Mouse (Mus musculus) neural tube, embryonic 15.5 days (tissue): ENCODE measurements around the gene Mlxipl. TPM values are rescaled to one million over a fixed set of nuclear protein-coding genes. Genes with fewer than 3 reads are reported as not detected.

ENCODE experiments used
- ATAC-seq: fragments of 200-750 bp; cut with Nextera tagmentation; 2 replicates; pipeline ENCODE4 v1.8.0; 2017; ENCODE audit warnings: mild to moderate bottlenecking, moderate TSS enrichment, moderate library complexity; ENCODE audit not compliant: low FRiP score
- H3K27ac ChIP-seq: fragments of 300-500 bp; sonication (generic); replicated peaks from 2 replicates; pipeline ENCODE4 v1.5.1; 2015; ENCODE audit warnings: mild to moderate bottlenecking, inconsistent platforms
- H3K27me3 ChIP-seq: fragments of 300-500 bp; sonication (generic); replicated peaks from 2 replicates; pipeline ENCODE4 v1.6.1; 2015; ENCODE audit warnings: inconsistent platforms
- H3K36me3 ChIP-seq: fragments of 300-500 bp; sonication (generic); 2 replicates; pipeline ENCODE4 v1.6.1; 2015; ENCODE audit warnings: inconsistent platforms
- H3K4me1 ChIP-seq: fragments of 300-500 bp; sonication (generic); 2 replicates; pipeline ENCODE4 v1.6.1; 2015; ENCODE audit warnings: inconsistent platforms
- H3K4me2 ChIP-seq: fragments of 300-500 bp; sonication (generic); 2 replicates; pipeline ENCODE4 v1.6.1; 2015; ENCODE audit warnings: inconsistent platforms, mild to moderate bottlenecking, moderate library complexity
- H3K4me3 ChIP-seq: fragments of 300-500 bp; sonication (generic); replicated peaks from 2 replicates; pipeline ENCODE4 v1.5.1; 2015; ENCODE audit warnings: mild to moderate bottlenecking, inconsistent platforms
- H3K9ac ChIP-seq: fragments of 300-500 bp; sonication (generic); replicated peaks from 2 replicates; pipeline ENCODE4 v1.6.1; 2015; ENCODE audit warnings: mild to moderate bottlenecking, inconsistent platforms
- H3K9me3 ChIP-seq: fragments of 300-500 bp; sonication (generic); replicated peaks from 2 replicates; pipeline ENCODE4 v1.6.1; 2016; ENCODE audit warnings: inconsistent platforms
- WGBS: fragments of 180-500 bp; shearing (Covaris S2); methylation state at CpG from one replicate; pipeline ENCODE4 v1.1.7; 2015; ENCODE audit warnings: mixed read lengths; 5-methylcytosine and 5-hydroxymethylcytosine counted together
- polyA plus RNA-seq: library from polyadenylated mRNA; unstranded; fragments of >200 nt; fragmentation: Nextera tagmentation; extraction: Ambion mirVana; gene quantifications from 2 replicates; pipeline ENCODE4 v1.2.1, GENCODE M21; 2015

The Mlxipl gene
- polyA plus RNA-seq, 1 experiment from 2014 or later = 0.79 TPM

DNA sequence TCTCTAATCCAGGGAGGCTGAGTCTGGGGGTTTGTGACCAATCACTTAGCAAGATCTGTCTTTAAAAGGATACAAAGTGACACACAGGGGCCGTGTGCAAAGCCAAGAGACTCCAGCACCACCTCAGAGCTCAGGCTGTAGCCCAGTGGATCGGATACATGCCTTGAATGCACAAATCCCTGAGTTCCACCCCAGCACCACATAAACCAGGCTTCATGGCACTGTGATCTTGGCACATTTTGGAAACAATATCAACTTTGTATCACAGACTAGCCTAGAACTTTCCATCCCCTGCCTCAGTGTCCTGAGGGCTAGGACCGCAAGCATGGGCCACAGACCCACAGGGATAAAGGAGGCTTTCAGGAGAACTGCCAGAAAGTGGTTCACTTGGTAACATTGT, 23.7 kb upstream of the Mlxipl start:
- Histone ChIP-seq H3K36me3 (peaks cover 18% of the 10 kb centered on the region), H3K9me3 (no peaks in the 10 kb centered on the region), H3K4me2 (no peak overlapping the region; the same call in 1 of the 2 replicates), H3K27ac (no peak overlapping the region), H3K4me3 (no peak overlapping the region), H3K27me3 (no peaks in the 10 kb centered on the region), H3K4me1 (peaks cover 30% of the 10 kb centered on the region), H3K9ac (no peak overlapping the region)
- 91% methylated on average over 3 of the region's 3 CpGs for WGBS
- ATAC-seq = no peak

DNA sequence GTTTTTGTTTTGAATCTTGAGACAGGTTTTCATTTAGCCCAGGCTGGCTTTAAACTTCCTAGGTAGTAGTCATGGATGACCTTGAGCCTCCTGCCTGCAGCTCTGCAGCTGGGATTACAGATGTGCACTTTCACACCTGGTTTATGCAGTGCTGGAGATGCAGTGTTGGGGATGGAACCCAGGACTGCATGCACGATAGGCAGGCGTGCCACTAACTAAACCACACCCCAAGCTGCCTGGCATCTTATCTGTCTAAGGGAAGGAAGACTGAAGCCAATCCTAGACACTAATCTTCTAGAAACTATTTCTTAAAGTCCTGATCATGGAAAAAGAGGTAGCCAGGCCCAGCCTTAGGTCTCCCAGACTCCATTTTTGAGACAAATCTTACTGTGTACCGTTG, 19.2 kb upstream of the Mlxipl start:
- no peaks in the 10 kb centered on the region for H3K27me3 ChIP-seq
- WGBS = 86% methylated on average over 3 of the region's 3 CpGs
- no peak overlapping the region for H3K4me3 ChIP-seq
- H3K27ac ChIP-seq = no peak overlapping the region
- H3K36me3 ChIP-seq = peaks cover 48% of the 10 kb centered on the region
- H3K9me3 ChIP-seq = no peaks in the 10 kb centered on the region
- H3K4me2 ChIP-seq = no peak overlapping the region
- no peak overlapping the region for H3K9ac ChIP-seq
- H3K4me1 ChIP-seq = peaks cover 25% of the 10 kb centered on the region
- no peak for ATAC-seq

DNA sequence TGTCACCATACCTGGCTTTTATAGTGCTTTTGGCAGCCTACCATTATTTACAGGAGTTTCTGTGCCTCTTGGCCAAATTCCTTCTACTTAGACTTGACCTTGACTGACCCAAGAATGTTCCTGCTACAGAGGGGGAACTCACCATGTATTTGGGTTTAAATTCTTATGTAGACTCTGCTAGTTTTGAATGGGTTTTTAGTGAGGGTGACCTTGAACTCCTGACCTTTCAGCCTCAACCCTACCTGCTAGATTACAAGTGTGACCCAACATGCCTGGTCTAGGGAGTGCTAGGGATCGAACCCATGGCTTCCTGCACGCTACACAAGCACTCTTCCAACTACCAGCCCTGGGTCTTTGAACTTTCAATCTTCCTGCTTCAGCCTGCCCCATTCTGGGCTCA, 17.6 kb upstream of the Mlxipl start:
- WGBS = 95% methylated on average over 2 of the region's 2 CpGs
- peaks cover 50% of the 10 kb centered on the region for H3K36me3 ChIP-seq
- no peak overlapping the region for H3K27ac ChIP-seq
- H3K4me2 ChIP-seq = no peak overlapping the region
- no peak overlapping the region for H3K9ac ChIP-seq
- no peak overlapping the region for H3K4me3 ChIP-seq
- peaks cover 32% of the 10 kb centered on the region for H3K4me1 ChIP-seq
- no peaks in the 10 kb centered on the region for H3K27me3 ChIP-seq
- no peak for ATAC-seq
- no peaks in the 10 kb centered on the region for H3K9me3 ChIP-seq

DNA sequence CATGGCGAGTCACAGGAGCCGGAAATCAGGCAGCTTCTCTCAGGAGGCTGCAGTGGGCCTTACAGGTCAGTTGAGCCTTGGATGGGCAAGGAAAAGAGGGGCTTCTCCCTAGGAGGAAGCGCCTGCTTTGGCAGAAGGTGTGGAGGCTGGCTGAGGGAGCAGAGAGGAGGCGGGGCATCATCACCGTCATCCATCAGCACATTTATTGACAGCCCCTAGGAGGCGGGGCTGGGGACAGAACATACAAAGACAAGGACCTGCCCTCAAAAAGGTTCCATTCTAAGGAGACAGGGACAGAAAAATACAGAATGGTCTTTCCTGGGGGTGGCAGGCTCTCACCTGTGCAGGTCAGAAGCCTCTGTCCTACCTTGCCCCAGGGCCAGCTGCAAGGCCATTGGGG, 17.0 kb upstream of the Mlxipl start:
- no peaks in the 10 kb centered on the region for H3K9me3 ChIP-seq

DNA sequence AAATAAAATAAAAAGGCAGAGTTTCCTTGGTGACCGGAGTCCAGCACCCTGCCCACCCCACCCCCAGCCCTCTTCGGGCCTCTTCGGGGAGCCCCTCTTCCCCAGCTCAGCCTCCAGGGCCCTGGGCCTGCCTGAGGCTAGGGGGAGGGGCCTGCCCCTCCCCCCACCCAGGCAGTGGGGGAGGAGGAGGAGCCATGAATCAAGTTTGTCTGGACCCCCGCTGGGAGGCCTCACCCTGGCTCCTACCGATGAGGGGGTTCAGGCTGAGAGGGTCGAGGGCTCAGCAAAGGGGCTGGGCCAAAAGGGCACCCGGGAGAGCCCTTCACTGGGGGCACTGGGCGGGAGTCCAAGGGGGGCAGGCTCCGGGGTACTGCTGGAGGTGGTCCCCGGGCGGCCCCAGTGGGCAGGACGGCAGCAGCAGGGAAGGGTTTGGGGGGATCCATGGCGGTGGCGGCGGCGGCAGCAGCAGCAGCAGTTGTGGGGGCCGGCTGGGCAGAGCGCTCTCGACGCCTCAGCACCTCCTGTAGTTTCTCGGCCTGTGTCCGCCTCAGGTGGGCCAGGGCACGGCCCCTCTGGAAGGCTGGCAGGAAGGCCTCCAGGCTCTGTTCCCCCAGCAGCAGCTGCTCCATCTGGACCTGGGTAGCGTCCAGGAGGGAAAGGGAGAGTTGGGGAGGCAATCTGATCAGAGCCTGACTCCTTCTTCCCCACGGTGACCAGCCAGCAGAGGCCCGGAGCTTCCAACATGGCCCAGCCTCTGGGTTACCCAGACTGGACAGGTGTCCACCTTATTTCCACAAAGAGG, 16.1 kb upstream of the Mlxipl start:
- Histone ChIP-seq H3K4me3 (no peak overlapping the region), H3K9ac (no peak overlapping the region; the same call in 1 of the 2 replicates), H3K27ac (no peak overlapping the region), H3K4me1 (peaks cover 37% of the 10 kb centered on the region), H3K36me3 (peaks cover 36% of the 10 kb centered on the region), H3K9me3 (no peaks in the 10 kb centered on the region), H3K27me3 (no peaks in the 10 kb centered on the region), H3K4me2 (peak overlapping the region; percentile 19; the same call in 1 of the 2 replicates)
- no peak for ATAC-seq
- WGBS = 15% methylated on average over 26 of the region's 26 CpGs

More for the DNA sequence above, 17.0 kb upstream of the Mlxipl start:
- no peak overlapping the region for H3K27ac ChIP-seq
- no peak overlapping the region for H3K4me2 ChIP-seq
- H3K9ac ChIP-seq = no peak overlapping the region; the same call in 1 of the 2 replicates
- ATAC-seq = no peak
- H3K4me1 ChIP-seq = peaks cover 34% of the 10 kb centered on the region
- peaks cover 43% of the 10 kb centered on the region for H3K36me3 ChIP-seq
- H3K4me3 ChIP-seq = no peak overlapping the region
- no peaks in the 10 kb centered on the region for H3K27me3 ChIP-seq
- WGBS = 74% methylated on average over 6 of the region's 6 CpGs

DNA sequence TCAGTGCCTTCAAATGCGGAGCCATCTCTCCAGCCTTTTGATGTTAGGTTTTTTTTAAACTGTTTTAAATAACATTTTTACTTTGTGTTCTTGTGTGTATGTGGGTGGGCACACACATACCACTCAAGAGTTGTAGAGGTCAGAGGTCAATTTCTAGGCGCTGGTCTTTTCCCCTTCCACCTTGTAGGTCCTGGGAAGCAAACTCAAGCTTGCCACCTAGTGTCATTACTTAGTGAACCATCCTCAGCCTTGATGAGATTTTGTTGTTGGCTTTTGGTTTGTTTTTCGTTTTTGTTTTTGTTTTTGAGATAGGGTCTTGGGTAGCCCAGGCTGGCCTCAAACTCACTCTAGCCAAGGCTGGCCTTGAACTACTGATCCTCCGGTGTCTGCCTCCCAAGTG, 14.0 kb upstream of the Mlxipl start:
- Histone ChIP-seq H3K4me2 (no peak overlapping the region), H3K27me3 (peaks cover 3% of the 10 kb centered on the region; the same call in 1 of the 2 replicates), H3K9ac (no peak overlapping the region), H3K4me1 (peaks cover 38% of the 10 kb centered on the region), H3K9me3 (no peaks in the 10 kb centered on the region), H3K27ac (no peak overlapping the region), H3K4me3 (no peak overlapping the region), H3K36me3 (peaks cover 36% of the 10 kb centered on the region)
- 77% methylated on average over 4 of the region's 4 CpGs for WGBS
- ATAC-seq = no peak

DNA sequence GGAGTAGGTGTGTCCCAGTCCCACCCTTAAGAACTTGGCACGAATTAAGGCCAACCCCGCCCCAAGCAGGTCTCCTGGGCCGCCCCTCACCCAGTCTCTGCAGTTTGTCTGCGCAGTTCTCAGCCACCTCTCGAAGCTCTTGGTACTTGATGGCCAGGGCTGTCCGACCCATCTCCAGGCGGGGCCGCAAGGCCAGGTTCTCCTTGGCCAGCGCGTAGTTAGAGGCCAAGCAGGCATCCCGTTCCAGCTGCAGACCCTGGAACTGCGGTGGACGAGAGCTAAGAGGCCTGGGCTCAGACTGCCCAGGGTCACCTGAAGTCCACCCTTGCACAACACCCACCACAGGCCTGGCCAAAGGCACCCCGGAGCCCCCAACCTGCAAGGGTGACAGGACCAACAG, 13.3 kb upstream of the Mlxipl start:
- H3K27me3 ChIP-seq = peaks cover 3% of the 10 kb centered on the region; the same call in 1 of the 2 replicates
- peak overlapping the region; percentile 92 for H3K4me3 ChIP-seq
- no peak overlapping the region for H3K27ac ChIP-seq
- peak overlapping the region; percentile 84 for H3K4me2 ChIP-seq
- peak overlapping the region; percentile 100 for H3K9ac ChIP-seq
- peaks cover 36% of the 10 kb centered on the region for H3K36me3 ChIP-seq
- ATAC-seq = no peak
- peaks cover 38% of the 10 kb centered on the region for H3K4me1 ChIP-seq
- no peaks in the 10 kb centered on the region for H3K9me3 ChIP-seq
- WGBS = 93% methylated on average over 14 of the region's 14 CpGs

DNA sequence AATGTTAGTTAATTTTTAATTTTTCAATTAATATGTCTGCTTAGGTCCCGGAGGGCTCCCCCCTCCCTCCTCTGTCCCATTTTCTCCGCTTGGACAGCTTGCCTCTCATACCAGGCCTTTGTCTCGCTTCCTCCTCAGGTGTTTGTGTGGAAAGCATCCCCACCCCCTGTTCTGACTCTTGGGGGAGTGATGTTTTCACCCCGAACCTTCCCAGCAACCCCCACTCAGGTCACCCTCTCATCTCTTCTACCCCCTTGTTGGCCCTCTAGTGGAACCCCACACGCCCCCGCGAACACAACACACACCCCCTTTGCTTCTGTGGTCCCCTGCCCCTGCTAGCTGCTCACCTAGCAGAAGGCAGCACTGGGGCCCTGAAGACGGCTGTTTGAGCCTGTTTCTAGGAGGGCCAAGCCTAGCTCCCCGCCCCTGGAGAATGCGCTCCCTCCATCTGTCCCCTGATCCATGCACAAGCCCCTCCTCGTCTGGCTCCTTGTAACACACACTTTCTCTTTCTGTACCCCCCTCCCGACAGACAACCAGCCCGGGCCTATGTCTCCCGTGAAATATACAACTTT, 12.7 kb upstream of the Mlxipl start:
- H3K9ac ChIP-seq = peak overlapping the region; percentile 100
- peaks cover 38% of the 10 kb centered on the region for H3K4me1 ChIP-seq
- ATAC-seq = peak; percentile 33; the same call in 1 of the 2 replicates
- peak overlapping the region; percentile 84 for H3K4me2 ChIP-seq
- WGBS = 11% methylated on average over 14 of the region's 14 CpGs
- H3K9me3 ChIP-seq = no peaks in the 10 kb centered on the region
- peak overlapping the region; percentile 92 for H3K4me3 ChIP-seq
- H3K36me3 ChIP-seq = peaks cover 31% of the 10 kb centered on the region
- peak overlapping the region; percentile 93 for H3K27ac ChIP-seq
- peaks cover 5% of the 10 kb centered on the region; the same call in 1 of the 2 replicates for H3K27me3 ChIP-seq

DNA sequence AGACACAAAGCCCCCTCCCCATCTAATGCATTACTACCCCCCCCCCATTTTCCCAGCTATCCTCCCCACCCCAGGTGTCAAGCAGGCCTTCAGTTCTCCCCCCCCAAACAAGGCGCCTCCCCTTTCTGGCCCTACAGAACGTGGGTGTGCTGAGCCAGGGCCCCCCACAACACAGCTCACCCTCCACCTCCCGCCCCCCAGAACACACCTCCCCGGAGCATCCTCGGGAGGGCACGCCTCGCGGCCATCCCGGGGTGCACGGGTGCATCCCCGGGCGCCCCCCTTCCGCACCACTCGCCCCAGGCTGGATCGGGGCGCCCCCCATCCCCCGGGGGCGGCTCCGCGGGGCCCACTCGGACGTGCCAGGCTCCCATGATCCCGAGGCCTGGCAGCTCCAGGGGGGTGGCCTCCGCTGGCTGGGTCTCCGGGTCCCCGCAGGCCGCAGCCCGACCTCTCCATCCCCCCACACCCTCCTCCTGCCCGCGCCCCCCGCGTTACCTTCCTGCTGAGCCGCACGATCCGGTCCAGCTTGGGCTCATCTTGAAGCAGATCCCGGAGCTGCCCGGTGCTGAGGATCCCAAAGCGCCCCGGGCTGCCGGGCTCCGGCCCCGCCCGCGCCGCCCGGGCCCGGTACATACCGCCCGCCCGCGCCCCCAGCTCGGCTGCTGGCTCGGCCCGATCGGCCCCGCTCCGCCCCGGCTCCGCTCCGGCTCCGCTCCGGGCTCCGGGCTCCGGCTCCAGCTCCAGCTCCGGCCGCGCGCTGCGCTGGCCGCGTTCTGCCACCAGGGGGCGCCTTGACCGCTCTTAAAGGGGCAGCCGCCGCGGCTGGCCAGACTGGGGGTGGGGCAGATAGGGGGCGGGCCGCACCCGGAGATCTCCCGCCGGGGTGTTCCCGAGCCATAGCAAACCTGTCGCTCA, 11.9 kb upstream of the Mlxipl start, which contains the start of gene Vps37d:
Gene Vps37d, minus strand, starts transcription at position 703 of the 918 bp plus-strand sequence.
- Histone ChIP-seq H3K4me1 (peaks cover 38% of the 10 kb centered on the region), H3K27ac (peak within 1 kb of the TSS; percentile 93), H3K36me3 (peaks cover 22% of the 10 kb centered on the region), H3K9ac (peak within 1 kb of the TSS; percentile 100), H3K4me3 (peak within 1 kb of the TSS; percentile 92), H3K4me2 (peak within 1 kb of the TSS; percentile 84), H3K9me3 (no peaks in the 10 kb centered on the region), H3K27me3 (peaks cover 6% of the 10 kb centered on the region; the same call in 1 of the 2 replicates)
- WGBS = under 1% methylated on average over 49 of the region's 83 CpGs
- ATAC-seq = peak; percentile 83

DNA sequence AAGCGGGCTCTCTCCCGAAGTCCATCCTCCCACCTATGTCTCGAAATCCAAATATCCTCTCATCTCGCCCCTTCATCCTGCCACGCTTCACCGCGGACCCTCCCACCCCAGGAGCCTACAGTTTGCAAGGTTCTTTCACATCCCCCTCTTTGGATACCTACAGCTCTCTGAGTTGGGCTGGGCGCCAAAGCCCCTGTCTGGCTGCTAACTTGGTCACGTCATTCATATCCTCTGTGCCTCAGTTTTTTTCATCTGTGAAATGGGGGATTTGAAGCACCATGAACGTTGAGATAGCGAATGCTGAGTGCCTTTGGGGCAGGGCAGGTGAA, 11.2 kb upstream of the Mlxipl start:
- peaks cover 17% of the 10 kb centered on the region for H3K36me3 ChIP-seq
- peaks cover 6% of the 10 kb centered on the region; the same call in 1 of the 2 replicates for H3K27me3 ChIP-seq
- H3K4me1 ChIP-seq = peaks cover 32% of the 10 kb centered on the region
- peak overlapping the region; percentile 92 for H3K4me3 ChIP-seq
- no peak; the same call in 1 of the 2 replicates for ATAC-seq
- H3K9ac ChIP-seq = peak overlapping the region; percentile 100
- H3K27ac ChIP-seq = peak overlapping the region; percentile 93
- H3K9me3 ChIP-seq = no peaks in the 10 kb centered on the region
- H3K4me2 ChIP-seq = peak overlapping the region; percentile 84
- 1% methylated on average over 11 of the region's 11 CpGs for WGBS

DNA sequence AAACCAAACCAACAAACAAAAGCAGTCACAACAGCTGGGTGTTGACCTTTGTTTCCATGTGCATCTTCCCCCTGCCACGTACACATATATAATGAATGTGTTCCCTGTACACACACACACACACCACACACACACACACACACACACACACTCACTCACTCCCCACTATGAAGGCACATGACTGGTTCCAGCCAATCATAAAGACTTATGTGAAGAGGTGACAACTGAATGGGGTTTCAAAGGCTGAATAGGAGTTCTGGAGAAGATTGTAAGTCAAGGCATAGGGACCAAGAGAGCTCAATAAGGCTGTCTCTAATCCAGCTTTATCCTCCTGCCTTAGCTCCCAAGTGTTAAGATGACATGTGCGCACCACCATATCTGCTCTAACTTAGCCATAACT, 10.1 kb upstream of the Mlxipl start:
- Histone ChIP-seq H3K4me3 (no peak overlapping the region), H3K4me2 (no peak overlapping the region), H3K36me3 (peaks cover 11% of the 10 kb centered on the region), H3K27ac (no peak overlapping the region), H3K27me3 (peaks cover 11% of the 10 kb centered on the region; the same call in 1 of the 2 replicates), H3K4me1 (peaks cover 21% of the 10 kb centered on the region), H3K9me3 (no peaks in the 10 kb centered on the region), H3K9ac (no peak overlapping the region)
- ATAC-seq = no peak
- WGBS = 96% methylated on average over 2 of the region's 2 CpGs
